Mouse (Mus musculus) Patski (cell line): ENCODE data around the gene Lcmt1. TPM values are rescaled to one million over a fixed set of nuclear protein-coding genes. Genes with fewer than 3 reads are reported as not detected.

ENCODE experiments used
- ATAC-seq: fragments of 100-300 bp; one replicate; pipeline ENCODE4 v1.8.0; 2021
- CTCF ChIA-PET: fragments of 350-600 bp; sonication (Branson Sonifier 250); formaldehyde crosslinking; loops from one replicate; lab custom pipeline; 2022; ENCODE audit warnings: inconsistent platforms; lab: Charles Lee
- POLR2A ChIA-PET: fragments of 350-600 bp; sonication (Branson Sonifier 250); formaldehyde crosslinking; loops from one replicate; lab custom pipeline; 2022; ENCODE audit warnings: antibody characterized with exemption, inconsistent platforms; lab: Charles Lee
- DNase-seq: peaks from one replicate; pipeline ENCODE4 v3.0.0-alpha.2; 2011; ENCODE audit warnings: low read depth, low spot score
- H3K27me3 ChIP-seq: fragments of 371-371 bp; one replicate; pipeline ENCODE4 v1.5.1; 2021
- CTCF ChIP-seq: fragments of 100-300 bp; IDR thresholded peaks from one replicate; pipeline ENCODE4 v1.5.1; 2021
- in situ Hi-C: fragments of 300-500 bp; cut with MboI; formaldehyde crosslinking; loops from 3 replicates; pipeline ENCODE4 v1.11.1; 2018; ENCODE audit warnings: low pct_unique_long_range_greater_than_20kb, mixed read lengths
- polyA plus RNA-seq: library from polyadenylated mRNA; unstranded; gene quantifications from one replicate; pipeline ENCODE4 v1.2.3, GENCODE M21; 2021

The Lcmt1 gene
- polyA plus RNA-seq, 1 experiment from 2014 or later: 40.4 TPM

DNA sequence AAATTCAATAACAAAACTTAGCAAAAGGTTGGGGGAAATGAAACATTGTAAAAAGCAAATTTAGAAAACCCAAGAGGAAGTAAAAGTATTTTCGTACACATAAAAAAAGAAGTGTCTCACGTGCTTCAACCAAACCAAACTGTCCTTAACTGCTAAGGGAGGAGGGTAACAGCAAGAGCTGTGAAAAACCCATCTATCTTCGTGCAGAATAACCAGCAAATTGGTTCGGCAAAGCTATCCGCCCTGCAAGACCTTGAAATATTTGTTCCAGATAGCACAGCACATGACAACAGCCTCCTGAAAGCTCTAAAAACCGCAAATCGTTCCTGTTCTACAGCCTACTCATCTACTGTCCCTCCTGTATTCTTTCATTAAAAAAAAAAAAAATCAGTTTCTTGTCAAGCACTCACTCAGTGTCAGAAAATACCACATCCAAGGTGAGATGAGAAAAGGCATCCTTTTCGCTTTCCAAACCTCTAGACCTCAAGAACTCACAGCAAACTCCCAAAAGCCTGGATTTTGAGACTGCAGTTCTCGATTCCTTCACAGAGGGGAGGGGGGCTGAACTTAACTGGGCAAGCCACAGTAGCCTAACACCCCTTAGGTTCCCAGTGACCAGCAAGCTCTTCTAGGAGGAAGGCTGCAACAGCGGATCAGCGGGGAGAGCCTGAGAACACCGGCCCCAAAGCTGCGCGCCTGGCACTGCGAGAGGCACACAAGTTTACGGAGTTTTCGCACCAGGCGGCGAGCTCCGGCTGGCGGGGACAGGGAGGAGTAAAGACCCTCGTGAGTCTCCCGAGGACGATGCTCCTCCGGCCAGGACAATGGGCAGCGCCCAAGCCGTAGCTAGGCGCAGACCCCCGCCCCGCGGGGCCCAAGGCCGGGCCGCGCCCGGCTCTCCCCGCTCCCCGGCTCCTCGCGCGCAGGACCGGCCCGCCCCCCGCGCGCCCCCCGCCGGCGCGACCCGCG is 522 bp upstream of the Lcmt1 start:
- ATAC-seq: peak; percentile 31
- DNase-seq: no peak
- ChIA-PET CTCF (interaction anchor here (1.1 kb wide), 1 partner anchor 27 kb away, joined by 3 read pairs; no protein-coding TSS in a partner anchor), POLR2A (interaction anchor here (1.3 kb wide), 1 partner anchor 9 kb away, joined by 4 read pairs; no protein-coding TSS in a partner anchor)
- TF ChIP-seq CTCF: no peak
- H3K27me3 ChIP-seq: no peaks in the 10 kb centered on the region
- in situ Hi-C loops: no loop called here

- in situ Hi-C loops: no loop called here
- no peak for DNase-seq
- no peak for TF ChIP-seq CTCF
- no peak for ATAC-seq
- POLR2A ChIA-PET: interaction anchor here (0.6 to 1.4 kb wide), 3 partner anchors 47 to 311 kb away, joined by 3 to 7 read pairs (median 3); no protein-coding TSS in a partner anchor
- H3K27me3 ChIP-seq: no peaks in the 10 kb centered on the region
- CTCF ChIA-PET: interaction anchor here (1.1 to 2.2 kb wide), 5 partner anchors 15 to 32 kb away, joined by 3 to 8 read pairs (median 4); no protein-coding TSS in a partner anchor
Measured at GRCm38 (mm10) chr7:123370700-123371099, 1.1 kb downstream of the Lcmt1 start.

DNA sequence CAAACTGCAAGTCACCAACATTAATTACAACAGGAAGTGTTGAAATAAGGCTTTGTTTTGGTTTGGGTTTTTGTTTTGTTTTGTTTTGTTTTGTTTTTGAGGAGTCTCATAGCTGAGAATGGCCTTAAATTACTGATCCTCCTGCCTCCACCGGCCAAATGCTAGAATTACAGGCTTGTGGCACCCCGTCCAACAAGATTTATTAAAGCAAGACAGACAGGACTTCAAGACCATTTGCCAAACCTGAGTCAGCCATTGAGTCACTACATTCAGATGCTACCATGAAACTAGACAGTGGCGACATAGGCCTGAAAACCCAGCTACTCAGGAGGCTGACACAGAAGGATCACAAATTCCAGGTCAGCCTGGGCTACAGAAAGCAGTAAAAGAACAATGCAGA is 1.9 kb downstream of the Lcmt1 start:
- in situ Hi-C loops: no loop called here
- H3K27me3 ChIP-seq: no peaks in the 10 kb centered on the region
- CTCF ChIA-PET: interaction anchor here (1.1 to 2.2 kb wide), 5 partner anchors 15 to 34 kb away, joined by 3 to 8 read pairs (median 4); no protein-coding TSS in a partner anchor
- POLR2A ChIA-PET: no interaction called here
- ATAC-seq: no peak
- DNase-seq: no peak
- TF ChIP-seq CTCF: no peak

DNA sequence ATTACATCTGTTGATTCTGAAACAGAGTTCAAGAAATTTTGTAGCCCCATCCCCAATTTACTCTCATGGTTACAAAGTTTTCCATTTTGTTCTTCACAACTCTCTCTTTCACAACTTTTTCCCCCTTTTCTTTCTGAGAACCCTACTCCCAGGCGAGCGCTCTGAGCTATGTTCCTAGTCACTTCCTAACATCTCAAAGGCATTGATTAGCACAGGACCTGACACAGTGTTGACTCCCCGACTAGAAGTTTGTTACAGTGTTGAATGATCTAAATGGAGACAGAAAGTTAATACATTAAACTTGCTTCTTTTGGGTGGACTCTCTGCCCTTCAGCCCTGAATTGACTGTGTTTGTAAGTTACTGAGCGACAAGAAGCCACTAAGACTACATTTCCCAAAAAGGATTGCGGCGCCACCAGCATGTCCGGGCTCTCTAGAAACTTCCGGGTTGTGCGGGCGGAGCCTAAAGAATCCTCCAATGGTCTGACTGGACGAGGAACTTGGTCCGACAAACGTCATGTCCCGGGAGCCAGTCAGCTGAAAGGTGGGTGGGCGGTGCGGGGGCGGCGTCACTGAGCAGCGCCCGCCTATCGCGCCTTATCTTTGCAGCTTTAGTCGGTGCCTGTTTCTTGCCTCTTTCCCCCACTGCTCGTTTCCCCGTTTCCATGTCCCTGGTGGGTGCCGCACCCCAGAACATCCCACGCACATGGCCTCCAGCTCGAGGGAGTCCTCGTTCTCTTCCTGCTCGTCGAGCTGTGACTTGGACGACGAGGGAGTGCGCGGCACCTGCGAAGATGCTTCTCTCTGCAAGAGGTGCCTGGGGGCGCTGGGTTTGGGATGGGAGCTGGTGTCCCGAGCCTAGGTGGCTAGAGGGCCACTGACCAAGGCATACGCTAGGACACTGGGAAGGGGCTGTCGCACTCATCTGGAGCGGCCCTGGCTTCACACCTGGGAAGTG is 8.1 kb downstream of the Lcmt1 start:
- POLR2A ChIA-PET: interaction anchor here (1.2 kb wide), 1 partner anchor 8 kb away, joined by 4 read pairs; the partner anchor contains the start of genes Arhgap17 and Lcmt1
- in situ Hi-C loops: no loop called here
- peak; percentile 99 for ATAC-seq
- no peak for TF ChIP-seq CTCF
- CTCF ChIA-PET: interaction anchor here (0.7 to 1.4 kb wide), 4 partner anchors 12 to 28 kb away, joined by 3 to 5 read pairs (median 3); no protein-coding TSS in a partner anchor
- no peaks in the 10 kb centered on the region for H3K27me3 ChIP-seq
- DNase-seq: peak; percentile 77

DNA sequence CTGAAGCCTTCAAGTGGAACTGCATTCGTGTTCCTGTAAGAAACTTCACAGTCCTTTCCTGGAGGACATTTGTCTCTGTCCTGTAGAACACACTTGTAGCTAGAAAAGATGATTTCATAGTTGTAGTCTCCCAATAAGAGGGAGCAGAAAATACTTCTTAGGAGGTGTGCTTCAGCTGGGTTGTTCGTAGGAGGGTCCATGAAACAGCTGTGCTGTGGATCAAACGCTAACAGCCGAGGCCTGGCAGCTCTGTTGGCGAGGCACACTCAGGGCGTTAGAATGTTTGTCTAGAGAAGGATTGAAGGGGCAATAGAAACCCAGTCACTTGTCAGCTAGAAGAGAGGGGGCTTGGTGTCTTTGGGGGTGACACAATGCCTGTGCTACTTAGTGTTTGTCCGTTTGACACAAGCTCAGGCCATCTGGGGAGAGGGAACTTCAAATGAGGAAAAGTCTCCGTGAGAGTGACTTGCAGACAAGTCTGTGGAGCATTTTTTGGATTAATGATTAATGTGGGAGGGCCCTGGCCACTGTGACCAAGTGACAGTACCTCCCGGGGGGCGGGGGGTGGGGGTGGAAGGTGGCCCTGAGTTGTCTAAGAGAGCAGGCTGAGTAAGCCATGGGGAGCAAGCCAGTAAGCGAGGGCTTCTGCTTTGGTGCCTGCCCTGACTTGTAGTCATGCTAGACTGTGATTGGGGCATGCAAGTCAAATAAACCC is 16.3 kb downstream of the Lcmt1 start:
- no peaks in the 10 kb centered on the region for H3K27me3 ChIP-seq
- CTCF ChIA-PET: interaction anchor here (2.3 to 2.7 kb wide), 2 partner anchors 13 to 14 kb away, joined by 8 to 13 read pairs; no protein-coding TSS in a partner anchor
- POLR2A ChIA-PET: interaction anchor here (1.2 kb wide), 1 partner anchor 57 kb away, joined by 3 read pairs; no protein-coding TSS in a partner anchor
- peak; percentile 87 for ATAC-seq
- no peak for TF ChIP-seq CTCF
- no peak for DNase-seq
- in situ Hi-C loops: loop anchor here (5.0 kb wide), 1 partner anchor 179 kb away; no protein-coding TSS in a partner anchor

DNA sequence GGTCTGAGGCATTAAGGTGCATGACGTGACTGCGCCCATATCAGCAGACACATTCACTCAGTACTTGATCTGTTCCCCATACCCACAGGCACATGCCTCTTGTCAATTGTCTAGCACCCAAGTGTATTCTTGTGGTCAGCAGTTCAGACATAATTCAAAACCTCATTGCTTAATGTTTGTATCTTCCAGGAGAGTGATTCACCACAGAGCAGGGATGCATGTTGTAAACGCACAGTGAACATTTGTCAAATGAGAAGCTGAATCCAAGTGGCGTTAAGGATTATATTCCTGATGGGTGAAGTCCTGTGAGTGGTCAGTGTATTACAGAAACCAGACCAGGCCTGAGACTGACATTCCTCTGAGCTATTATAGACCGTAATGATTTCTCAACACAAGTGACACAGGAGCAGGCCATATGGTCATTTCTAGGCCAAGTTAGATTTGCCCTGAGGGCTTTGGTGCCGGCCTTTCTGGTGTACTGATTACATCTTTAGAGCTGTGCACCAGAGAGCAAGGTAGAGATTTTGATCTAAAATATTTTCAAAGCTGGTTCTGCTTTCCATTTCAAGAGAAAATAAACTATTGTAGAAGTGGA is 20.2 kb downstream of the Lcmt1 start:
- POLR2A ChIA-PET: interaction anchor here (0.6 kb wide), 1 partner anchor 189 kb away, joined by 12 read pairs; no protein-coding TSS in a partner anchor
- in situ Hi-C loops: loop anchor here (5.0 kb wide), 1 partner anchor 182 kb away; no protein-coding TSS in a partner anchor

DNA sequence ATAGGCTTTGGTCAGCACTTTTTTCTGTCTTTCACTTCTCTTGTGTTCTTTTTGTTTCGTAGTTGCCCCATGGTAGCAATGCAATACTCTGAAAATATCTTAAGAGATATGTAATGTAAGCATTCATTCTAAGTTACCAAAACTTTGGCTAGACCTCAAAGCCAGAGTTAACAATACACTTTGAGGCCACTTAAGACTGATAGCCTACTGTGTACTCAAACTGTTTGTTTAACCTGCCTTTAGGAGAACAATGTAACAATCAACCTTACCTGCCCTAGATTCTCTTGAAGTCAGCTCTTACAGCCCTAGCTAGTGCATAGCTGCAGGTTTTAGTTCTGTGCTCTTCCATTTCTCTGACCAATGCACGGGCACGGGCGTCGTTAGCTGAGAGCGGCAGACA is 24.7 kb downstream of the Lcmt1 start:
- TF ChIP-seq CTCF: no peak
- in situ Hi-C loops: no loop called here
- CTCF ChIA-PET: no interaction called here
- ATAC-seq: no peak
- no peaks in the 10 kb centered on the region for H3K27me3 ChIP-seq
- POLR2A ChIA-PET: no interaction called here
- no peak for DNase-seq

More for the DNA sequence above, 20.2 kb downstream of the Lcmt1 start:
- DNase-seq (no peak), ATAC-seq (peak; percentile 51)
- H3K27me3 ChIP-seq: no peaks in the 10 kb centered on the region
- TF ChIP-seq CTCF: no peak
- CTCF ChIA-PET: interaction anchor here (0.9 to 2.5 kb wide), 3 partner anchors 12 to 19 kb away, joined by 3 to 8 read pairs (median 3); partner anchors contain the start of gene Arhgap17

DNA sequence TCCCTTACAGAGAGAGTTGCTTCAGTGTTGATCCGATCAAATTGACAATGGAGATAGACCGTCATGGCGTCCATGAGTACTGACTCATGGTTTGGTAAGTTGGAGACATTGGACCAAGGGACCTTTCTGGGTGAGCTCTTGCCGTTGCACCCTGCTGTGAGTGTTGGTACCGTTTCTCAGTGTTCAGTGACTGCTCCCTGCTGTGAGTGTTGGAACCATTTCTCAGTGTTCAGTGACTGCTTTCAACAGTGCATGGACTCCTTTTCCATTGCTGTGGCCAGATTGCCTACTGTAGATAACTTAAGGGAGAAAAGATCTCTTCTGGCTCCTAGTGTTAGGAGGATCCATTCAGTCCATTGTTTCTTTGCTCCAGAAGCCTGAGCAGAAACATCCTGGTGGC is 27.3 kb downstream of the Lcmt1 start:
- CTCF ChIA-PET: interaction anchor here (4.7 kb wide), 1 partner anchor 68 kb away, joined by 22 read pairs; no protein-coding TSS in a partner anchor
- H3K27me3 ChIP-seq: no peaks in the 10 kb centered on the region
- in situ Hi-C loops: loop anchor here (5.0 kb wide), 1 partner anchor 70 kb away; no protein-coding TSS in a partner anchor
- TF ChIP-seq CTCF: no peak
- ATAC-seq (no peak), DNase-seq (no peak)
- POLR2A ChIA-PET: no interaction called here
